Mouse (Mus musculus) embryo, embryonic 10.5 days (tissue): ENCODE measurements at regions not wholly inside any gene's neighbourhood (a gene's known extent, or its start where the extent isn't known, plus 50 kb on each side); places are given as distances from the start of the nearest gene placed in this dataset.
A peak's percentile ranks its signal among the peaks of the same experiment; 100 is the strongest.

ENCODE experiments used
- DNase-seq: peaks from one replicate; pipeline ENCODE4 v3.0.0-alpha.2; 2015; ENCODE audit warnings: low spot score

- no peak for DNase-seq
These were observed 82.1 kb downstream of the Snx18 start for GRCm38 (mm10) chr13:113536306-113536705.

GRCm38 (mm10) chr13:113534664-113535455 is 83.5 kb downstream of the Snx18 start:
- no peak for DNase-seq

- no peak for DNase-seq
These were observed 84.4 kb downstream of the Snx18 start for GRCm38 (mm10) chr13:113533884-113534445.

GRCm38 (mm10) chr13:113526997-113527396 is 91.4 kb downstream of the Snx18 start:
- no peak for DNase-seq

- DNase-seq = no peak
These were observed 94.9 kb downstream of the Snx18 start for GRCm38 (mm10) chr13:113523503-113523902.

GRCm38 (mm10) chr13:113518144-113518543 is 100.2 kb downstream of the Snx18 start:
- no peak for DNase-seq

- DNase-seq = no peak
These were observed 102.3 kb downstream of the Snx18 start for GRCm38 (mm10) chr13:113516102-113516501.

- peak; percentile 64 for DNase-seq
These were observed 103.2 kb downstream of the Snx18 start for GRCm38 (mm10) chr13:113515162-113515600.

GRCm38 (mm10) chr13:113509403-113510185 is 108.8 kb downstream of the Snx18 start:
- no peak for DNase-seq

- DNase-seq = no peak
These were observed 110.1 kb downstream of the Snx18 start for GRCm38 (mm10) chr13:113508124-113508728.

GRCm38 (mm10) chr13:113502528-113502927 is 115.8 kb downstream of the Snx18 start:
- no peak for DNase-seq

GRCm38 (mm10) chr13:113502059-113502458 is 116.3 kb downstream of the Snx18 start:
- DNase-seq = no peak

GRCm38 (mm10) chr13:113500373-113500990 is 117.9 kb downstream of the Snx18 start:
- DNase-seq = no peak

GRCm38 (mm10) chr13:113499079-113499710 is 119.2 kb downstream of the Snx18 start:
- no peak for DNase-seq

- DNase-seq = no peak
These were observed 122.6 kb downstream of the Snx18 start for GRCm38 (mm10) chr13:113495595-113496285.

- DNase-seq = no peak
These were observed 123.2 kb downstream of the Snx18 start for GRCm38 (mm10) chr13:113495136-113495535.

- no peak for DNase-seq
These were observed 123.7 kb downstream of the Snx18 start for GRCm38 (mm10) chr13:113494688-113495087.

- DNase-seq = no peak
These were observed 128.2 kb downstream of the Snx18 start for GRCm38 (mm10) chr13:113489951-113490822.

GRCm38 (mm10) chr13:113486368-113486955 is 131.9 kb downstream of the Snx18 start:
- no peak for DNase-seq
